Mouse (Mus musculus) embryo, embryonic 9.5 days (tissue): ENCODE results near the gene Siva1.
A peak's percentile ranks its signal among the peaks of the same experiment; 100 is the strongest.

Experiments used
- DNase-seq: peaks from one replicate; pipeline ENCODE4 v3.0.0-alpha.2; 2017; ENCODE audit errors: extremely low spot score

Gene Siva1

DNA sequence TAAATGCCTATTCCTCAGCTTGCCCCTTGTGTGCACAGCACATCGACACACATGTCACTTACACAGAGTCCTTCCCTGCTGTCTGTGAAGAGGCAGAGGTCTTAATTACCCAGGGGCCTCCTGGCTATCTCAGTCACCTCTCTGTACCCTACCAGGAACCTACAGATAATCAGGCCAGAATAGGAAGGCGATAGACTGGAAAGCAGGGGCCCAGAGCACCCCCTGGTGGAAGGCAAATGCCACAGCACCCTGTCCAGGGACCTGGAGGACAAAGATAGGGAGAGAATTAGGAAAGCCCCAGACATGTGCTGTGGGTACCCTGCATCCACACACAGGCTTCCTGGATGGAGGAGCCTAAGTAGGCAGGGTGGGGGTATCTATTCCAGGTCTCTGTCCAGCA lies 20.7 kb upstream of the Siva1 start:
- peak; percentile 72 for DNase-seq

DNA sequence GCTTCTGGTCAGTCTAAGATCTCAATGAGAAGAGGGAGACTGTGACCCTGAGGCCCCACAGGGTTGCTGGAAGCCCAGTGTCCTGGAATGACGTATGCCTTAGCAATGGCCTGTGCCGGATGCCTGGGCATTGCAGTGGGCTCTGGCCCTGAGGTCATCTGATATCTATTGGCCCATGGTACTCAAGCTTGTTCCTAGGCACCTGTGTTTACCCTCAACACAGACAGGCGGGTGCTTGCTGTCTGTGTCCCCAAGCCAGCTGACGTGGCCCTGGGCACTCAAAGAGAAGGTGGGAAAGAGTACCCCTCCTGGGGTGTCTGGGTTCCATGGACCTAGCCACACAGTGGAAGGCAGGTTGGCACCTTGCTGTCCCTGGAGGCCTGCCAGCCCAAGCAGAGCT lies 18.8 kb upstream of the Siva1 start:
- DNase-seq, result no peak

- DNase-seq, result no peak
Observed at GRCm38 (mm10) chr12:112626455-112626854, 18.0 kb upstream of the Siva1 start.

- DNase-seq, result no peak
Observed at GRCm38 (mm10) chr12:112627097-112627881, 17.2 kb upstream of the Siva1 start.

- no peak for DNase-seq
Observed at GRCm38 (mm10) chr12:112628197-112628596, 16.3 kb upstream of the Siva1 start.

DNA sequence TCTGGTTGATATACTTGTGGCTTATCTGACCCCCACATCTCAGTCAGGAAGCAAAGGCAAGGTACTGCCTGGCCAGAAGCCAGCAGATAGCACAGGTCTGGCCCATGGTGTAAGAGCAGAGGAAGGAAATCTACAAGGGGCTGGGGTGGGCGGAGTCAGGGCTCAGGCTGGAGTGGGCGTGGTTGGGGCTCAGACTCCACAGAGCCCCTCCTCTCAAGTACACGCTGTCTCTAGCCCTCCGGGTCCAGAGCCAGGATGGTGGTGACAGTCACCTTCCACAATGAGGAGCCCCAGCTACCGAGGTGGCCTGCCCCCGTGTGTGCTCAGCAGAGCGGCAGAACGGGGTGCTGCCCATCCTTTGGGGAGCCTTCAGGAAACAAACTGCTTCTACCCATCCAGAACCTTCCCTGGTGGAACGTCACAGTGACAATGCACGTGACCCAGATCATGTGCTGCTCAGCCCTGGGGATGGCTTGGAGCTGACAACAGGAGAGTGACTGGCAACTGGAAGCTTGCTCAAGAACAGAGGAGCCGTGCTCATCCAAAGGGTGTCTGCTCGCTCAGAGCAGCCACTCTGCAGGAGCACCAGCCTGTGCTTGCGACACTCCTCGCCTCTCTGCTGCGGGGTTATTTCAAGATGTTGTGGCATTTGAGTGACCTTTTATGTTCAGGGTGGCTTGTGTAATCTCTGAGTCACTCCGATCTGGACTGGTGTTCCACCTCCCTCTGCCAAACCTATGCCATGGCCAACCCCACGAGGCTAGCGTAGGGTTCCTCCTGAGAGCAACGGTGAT lies 15.4 kb upstream of the Siva1 start:
- DNase-seq, result peak; percentile 76

DNA sequence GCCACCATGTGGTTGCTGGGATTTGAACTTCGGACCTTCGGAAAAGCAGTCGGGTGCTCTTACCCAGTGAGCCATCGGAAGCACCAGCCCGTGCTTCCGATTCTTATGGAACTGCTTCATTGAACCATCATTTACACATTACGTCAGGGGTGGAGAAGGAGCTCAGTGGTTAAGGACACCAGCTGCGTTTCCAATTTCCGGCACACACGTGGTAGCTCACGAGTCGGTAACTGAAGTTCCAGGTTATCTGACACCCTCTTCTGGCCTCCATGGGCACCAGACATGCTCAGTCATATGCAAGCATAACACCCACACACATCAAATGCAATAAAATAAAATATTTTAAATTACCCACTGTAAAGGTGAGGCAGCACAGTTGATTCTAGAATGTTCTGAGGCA lies 14.4 kb upstream of the Siva1 start:
- no peak for DNase-seq

DNA sequence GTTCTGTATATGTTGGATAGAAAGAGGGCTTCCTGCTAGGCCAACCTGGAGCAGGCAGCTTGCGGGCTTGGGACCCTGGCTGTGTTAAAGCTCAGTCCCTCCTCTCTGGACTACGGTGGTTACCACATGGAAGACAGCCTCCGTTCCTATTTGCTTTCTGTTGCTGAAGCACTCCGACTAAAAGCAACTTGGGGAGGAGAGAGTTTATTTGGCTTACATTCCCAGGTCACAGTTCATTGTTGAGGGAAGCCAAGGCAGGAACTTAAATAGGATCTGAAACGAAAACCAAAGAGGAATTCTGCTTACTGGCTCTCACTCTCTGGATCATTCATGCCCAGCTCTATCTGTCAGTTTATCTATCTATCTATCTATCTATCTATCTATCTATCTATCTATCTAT lies 13.7 kb upstream of the Siva1 start:
- DNase-seq, result no peak

GRCm38 (mm10) chr12:112631472-112631871 lies 13.0 kb upstream of the Siva1 start:
- DNase-seq, result no peak

DNA sequence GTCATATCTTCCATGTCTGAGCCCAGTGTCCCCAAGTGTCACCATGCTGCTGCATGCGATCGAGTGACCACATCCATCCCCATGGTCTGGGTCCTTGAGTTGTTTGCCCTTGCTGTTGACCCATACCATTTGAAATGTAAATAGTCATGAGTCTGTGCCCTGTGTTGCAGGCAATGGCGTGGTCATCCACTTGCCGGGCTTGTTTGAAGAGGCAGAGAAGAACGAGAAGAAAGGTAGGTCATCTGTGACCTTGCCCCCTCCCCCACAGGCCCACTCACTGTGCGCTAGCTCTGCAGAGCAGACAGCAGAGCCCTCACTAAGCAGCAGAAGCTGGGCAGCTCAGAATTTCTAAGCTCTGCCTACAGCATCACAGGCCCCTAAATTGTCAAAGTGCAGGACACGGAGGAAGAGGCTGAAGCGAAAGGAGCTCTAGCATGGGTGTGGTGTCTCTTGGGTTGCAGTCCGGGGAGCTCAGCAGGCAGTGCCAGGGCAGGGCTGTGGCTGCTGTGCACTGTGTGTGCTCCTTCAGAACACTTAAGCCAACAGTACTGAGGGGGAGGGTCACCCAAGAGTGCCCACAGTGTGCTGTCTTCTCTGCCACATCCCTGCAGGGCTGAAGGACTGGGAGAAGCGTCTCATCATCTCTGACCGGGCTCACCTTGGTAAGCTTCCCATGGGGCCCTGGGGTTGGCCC lies 12.2 kb upstream of the Siva1 start:
- no peak for DNase-seq

DNA sequence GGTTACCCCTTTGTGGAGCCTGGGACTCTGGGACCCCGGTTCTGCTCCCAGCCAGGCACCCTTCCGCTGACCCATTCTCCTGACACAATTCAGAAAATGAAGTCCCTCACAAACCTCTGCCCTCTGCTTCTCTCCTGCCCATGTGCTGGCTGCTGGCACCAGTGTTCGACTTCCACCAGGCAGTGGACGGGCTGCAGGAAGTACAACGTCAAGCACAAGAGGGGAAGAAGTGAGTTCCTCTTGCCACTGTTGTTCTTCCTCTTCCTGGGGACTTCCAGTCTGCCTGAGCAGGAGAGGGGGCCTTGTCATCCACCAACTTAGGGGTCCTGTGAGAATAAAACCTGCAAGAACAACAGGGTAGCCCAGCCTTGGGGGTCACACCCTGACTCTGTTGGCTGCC lies 11.6 kb upstream of the Siva1 start:
- no peak for DNase-seq

DNA sequence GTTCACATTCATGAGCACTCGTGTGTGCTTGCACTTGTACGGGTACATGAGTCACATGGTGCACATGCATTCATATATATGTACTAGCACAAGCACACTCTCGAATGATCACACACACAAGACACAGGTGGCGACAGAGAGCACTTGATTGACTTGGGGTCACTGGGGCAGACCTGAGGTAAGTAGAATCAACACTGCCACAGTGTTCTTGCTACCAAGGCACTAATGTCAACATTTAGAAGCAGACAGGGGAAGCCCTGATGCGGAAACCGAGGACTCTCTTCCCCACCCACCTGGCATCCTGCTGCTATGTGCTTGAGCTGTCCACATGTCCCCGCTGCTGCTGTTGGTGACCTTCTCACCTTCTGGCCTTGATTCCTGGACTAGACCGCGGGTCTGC lies 10.8 kb upstream of the Siva1 start:
- DNase-seq, result no peak

DNA sequence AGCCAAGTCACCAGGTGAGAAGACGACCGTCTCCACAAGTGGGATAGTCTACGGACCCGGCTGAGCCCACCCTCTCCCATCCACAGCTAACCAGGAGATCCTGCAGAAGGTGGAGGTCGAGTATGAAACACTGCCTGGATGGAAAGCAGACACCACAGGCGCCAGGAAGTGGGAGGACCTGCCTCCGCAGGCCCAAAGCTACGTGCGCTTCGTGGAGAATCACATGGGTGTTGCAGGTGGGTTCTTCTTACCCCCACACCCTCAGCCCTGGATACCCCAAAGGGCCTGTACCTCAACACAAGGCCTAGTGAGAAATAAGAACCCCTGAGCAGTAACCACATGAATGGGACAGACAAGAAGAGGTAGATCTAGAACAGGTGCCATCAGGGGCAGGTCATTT lies 5.0 kb upstream of the Siva1 start:
- no peak for DNase-seq

DNA sequence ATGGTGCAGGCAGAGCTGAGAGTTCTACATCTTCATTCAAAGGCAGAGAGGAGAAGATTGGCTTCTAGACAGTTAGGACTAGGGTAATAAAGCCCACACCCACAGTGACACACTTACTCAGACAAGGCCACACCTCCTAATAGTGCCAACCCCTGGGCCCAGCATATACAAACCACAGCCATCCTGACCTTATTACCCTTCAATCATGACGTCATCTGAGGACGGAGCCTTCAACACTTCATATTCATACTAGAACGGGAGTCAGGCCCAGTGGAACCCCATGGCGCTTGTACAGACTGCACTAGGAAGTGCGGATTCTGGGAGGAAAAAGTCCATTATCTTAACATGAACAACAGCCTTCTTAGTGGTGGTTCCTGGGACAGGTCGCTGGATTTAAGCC lies 1.4 kb upstream of the Siva1 start:
- DNase-seq, result no peak

GRCm38 (mm10) chr12:112644855-112645506 lies 502 bp downstream of the Siva1 start:
- no peak for DNase-seq

- no peak for DNase-seq
Observed at GRCm38 (mm10) chr12:112646139-112646538, 1.7 kb downstream of the Siva1 start.

- no peak for DNase-seq
Observed at GRCm38 (mm10) chr12:112648081-112648480, 3.6 kb downstream of the Siva1 start.

DNA sequence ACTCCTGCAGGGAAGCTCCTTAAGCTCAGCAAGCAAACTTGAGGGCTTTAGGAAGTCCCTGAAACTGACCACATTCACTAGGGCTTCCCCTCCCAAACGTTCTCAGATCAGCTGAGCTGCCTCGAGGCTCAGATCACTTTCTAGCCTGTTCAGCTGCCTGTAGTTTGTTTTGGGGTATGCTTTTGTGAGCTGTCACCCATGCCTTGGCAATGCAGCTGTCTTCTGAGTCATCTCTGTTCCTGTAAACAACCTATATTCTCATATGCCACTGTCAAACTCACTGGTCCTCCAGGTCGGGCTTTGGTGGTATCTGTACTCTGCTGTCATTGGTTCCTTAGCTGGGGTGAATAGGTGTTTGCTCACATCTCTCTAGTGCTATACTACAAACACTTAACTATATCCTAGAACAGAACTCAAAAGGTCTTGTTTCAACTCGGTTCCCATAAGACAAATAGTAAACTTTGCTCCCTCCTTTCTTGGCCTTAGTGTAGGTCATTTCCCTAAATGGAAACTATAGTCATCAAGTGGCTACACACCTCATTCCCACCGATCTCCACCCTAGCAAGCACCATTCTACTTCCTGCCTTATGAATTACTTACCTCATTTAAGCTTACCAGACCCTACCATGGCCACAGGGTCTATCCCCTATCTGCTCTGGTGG lies 7.4 kb downstream of the Siva1 start:
- DNase-seq, result no peak

DNA sequence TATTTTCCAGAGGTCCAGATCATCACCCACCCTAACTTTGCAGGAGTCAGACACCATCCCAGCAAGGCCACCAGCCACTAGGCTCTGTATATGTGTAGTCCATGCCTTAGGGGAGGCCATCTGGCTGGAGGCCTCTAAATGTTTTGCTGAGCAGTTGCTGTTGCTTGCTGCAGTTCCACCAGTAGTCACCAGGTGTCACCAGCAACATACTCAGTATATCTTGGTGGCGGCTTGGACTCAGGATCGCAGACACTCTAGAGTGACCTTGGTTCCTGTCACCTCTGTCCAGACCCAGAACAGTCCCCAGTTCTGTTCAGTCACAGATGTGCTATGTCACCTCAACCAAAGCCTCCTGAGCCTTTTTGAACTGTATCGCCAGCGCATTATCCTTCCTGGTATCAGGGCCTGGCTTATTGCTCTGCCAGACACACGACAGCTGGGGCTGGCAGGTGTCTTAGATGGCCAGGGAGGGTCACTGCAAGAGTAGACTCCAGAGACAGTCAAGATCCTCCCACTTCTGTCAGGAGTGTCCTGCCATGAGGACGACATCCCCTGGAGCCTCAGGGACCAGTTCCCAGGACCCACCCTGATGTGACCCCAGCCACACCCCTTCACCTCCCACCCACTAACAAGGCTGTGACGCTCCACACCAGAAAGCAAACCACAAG lies 8.8 kb downstream of the Siva1 start:
- peak; percentile 81 for DNase-seq

DNA sequence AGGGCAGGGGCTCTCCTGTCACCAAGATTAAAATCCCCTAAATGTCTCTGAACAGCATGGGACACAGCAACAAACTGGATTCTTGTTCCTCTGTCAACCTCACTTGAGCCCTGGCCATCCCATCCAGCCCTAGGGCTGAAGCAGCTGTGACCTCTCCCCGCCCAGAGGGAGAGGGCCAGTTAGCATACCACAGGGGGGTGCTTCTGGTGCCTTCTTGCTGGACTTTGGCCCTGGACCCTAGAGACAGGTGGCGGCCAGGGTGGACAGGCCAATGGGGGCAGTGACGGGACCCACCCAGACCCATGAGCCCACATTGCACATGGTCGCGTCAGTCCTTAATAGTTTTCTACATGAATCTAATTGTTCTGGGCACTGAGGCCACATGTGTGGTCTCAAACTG lies 9.6 kb downstream of the Siva1 start:
- DNase-seq, result no peak

- no peak for DNase-seq
Observed at GRCm38 (mm10) chr12:112658619-112659018, 14.1 kb downstream of the Siva1 start.
